Mouse (Mus musculus): ENCODE data around the gene Arhgap36. TPM values are rescaled to one million over a fixed set of nuclear protein-coding genes. Genes with fewer than 3 reads are reported as not detected.

The Arhgap36 gene
- polyA plus RNA-seq (2017; shearing (Covaris generic)), result not detected

GRCm38 (mm10) chrX:49463442-49463970, at the start of gene Arhgap36:
TSS of gene Arhgap36 (plus strand) at chrX:49463945.

Other genes starting within 250 kb of the Arhgap36 start
- gene Enox2, start 175.7 kb upstream of the Arhgap36 start, polyA plus RNA-seq (2017; shearing (Covaris generic)), result 14.6 TPM
- gene Olfr1320, start 208.4 kb downstream of the Arhgap36 start, polyA plus RNA-seq (2017; shearing (Covaris generic)), result not detected

Data from CD4-positive, CD25-positive, alpha-beta regulatory T cell, adult 9 weeks (primary cell).